ENCODE assay signal across 8 mouse cellular contexts in the genomic region with DNA sequence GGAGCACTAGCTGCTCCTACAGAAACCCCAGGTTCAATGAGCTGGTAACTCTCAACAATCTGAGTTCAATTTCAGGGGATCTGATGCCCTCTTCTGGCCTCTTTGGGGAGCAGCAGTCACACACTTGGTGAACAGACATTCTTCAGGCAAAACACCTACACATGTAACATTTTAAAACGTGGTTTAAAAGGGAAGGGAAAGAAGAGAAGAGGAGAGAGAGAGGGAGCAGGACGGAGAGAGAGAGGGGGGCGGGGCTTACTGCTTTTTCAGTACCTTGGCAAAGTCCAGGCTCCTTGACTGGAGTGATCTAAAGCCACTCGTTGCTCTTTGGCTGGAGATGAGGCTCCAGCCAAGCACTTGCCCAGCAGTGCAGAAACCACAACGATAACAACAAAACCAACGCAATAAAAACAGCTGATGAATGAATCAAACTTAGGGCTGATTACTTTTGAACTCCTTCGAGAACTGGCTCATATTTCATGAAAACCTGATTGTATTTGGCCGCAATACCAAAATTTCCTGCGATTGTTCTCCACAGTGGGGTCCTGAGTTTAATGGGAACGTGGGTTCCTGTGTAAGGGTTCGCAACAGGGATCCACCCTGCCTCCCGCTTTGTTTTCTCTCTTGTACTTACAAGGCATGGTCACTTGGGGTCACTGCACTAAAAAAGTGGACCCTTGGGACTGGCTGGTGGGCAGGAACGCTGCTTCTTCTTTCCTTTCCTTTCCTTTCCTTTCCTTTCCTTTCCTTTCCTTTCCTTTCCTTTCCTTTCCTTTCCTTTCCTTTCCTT. TPM values are rescaled to one million over a fixed set of nuclear protein-coding genes. Genes with fewer than 3 reads are reported as not detected.
DNase-seq lines count a peak whose midpoint lies in the region; ATAC-seq and TF ChIP-seq lines count a peak whose summit lies in the region.

No protein-coding gene starts in this region.

- no peaks in the 10 kb centered on the region for H3K4me1 ChIP-seq in forebrain, postnatal 0 days (ENCODE audit: insufficient read depth)
- no peaks in the 10 kb centered on the region for H3K4me1 ChIP-seq in forebrain, embryonic 16.5 days (replicated peaks; ENCODE audit: control insufficient read depth, insufficient read depth, low read length)
- H3K4me1 ChIP-seq in lung, postnatal 0 days (ENCODE audit: insufficient read depth, low read depth, low read length): no peaks in the 10 kb centered on the region; the same call in 1 of the 2 replicates
- H3K4me1 ChIP-seq in midbrain, embryonic 16.5 days (ENCODE audit: control insufficient read depth, insufficient read depth, low read length): no peaks in the 10 kb centered on the region

- 60% methylated on average over 13 of the region's 13 CpGs for WGBS in forebrain, postnatal 0 days
- WGBS in forebrain, embryonic 16.5 days: 62% methylated on average over 13 of the region's 13 CpGs
- WGBS in lung, postnatal 0 days: 43% methylated on average over 13 of the region's 13 CpGs
- WGBS in midbrain, embryonic 16.5 days: 67% methylated on average over 13 of the region's 13 CpGs

- no peak; the same call in 1 of the 2 replicates for TF ChIP-seq EP300 in lung, postnatal 0 days (IDR thresholded peaks at IDR 0.05)

- no peaks in the 10 kb centered on the region for H3K9me3 ChIP-seq in forebrain, postnatal 0 days (ENCODE audit: low read length)
- H3K9me3 ChIP-seq in forebrain, embryonic 16.5 days (ENCODE audit: control insufficient read depth, low read length): no peaks in the 10 kb centered on the region
- H3K9me3 ChIP-seq in lung, postnatal 0 days (ENCODE audit: low read length): no peaks in the 10 kb centered on the region
- no peaks in the 10 kb centered on the region for H3K9me3 ChIP-seq in midbrain, embryonic 16.5 days (replicated peaks; ENCODE audit: control insufficient read depth, low read length, poor library complexity, severe bottlenecking)

- DNase-seq in forebrain, postnatal 0 days: no peak
- peak; percentile 76 for DNase-seq in R1 (ENCODE audit: low read depth, low spot score)
- peak; percentile 52 for DNase-seq in heart, postnatal 4 days
- peak; percentile 51 for DNase-seq in lung, postnatal 0 days (ENCODE audit: low spot score)
- no peak for DNase-seq in layer of hippocampus, adult 9-11 months
- no peak for DNase-seq in layer of hippocampus, adult 18-20 months (ENCODE audit: low spot score in 2 of 2)

- H3K4me3 ChIP-seq in forebrain, postnatal 0 days (ENCODE audit: low read depth, low read length): no peak overlapping the region
- H3K4me3 ChIP-seq in forebrain, embryonic 16.5 days (replicated peaks; ENCODE audit: low read length): no peak overlapping the region
- no peak overlapping the region for H3K4me3 ChIP-seq in lung, postnatal 0 days (ENCODE audit: low read depth, low read length)
- no peak overlapping the region for H3K4me3 ChIP-seq in midbrain, embryonic 16.5 days (ENCODE audit: low read depth, low read length)

- no peaks in the 10 kb centered on the region for H3K36me3 ChIP-seq in forebrain, postnatal 0 days (ENCODE audit: insufficient read depth)
- no peaks in the 10 kb centered on the region for H3K36me3 ChIP-seq in forebrain, embryonic 16.5 days (ENCODE audit: control insufficient read depth, insufficient read depth)
- H3K36me3 ChIP-seq in lung, postnatal 0 days (ENCODE audit: insufficient read depth, low read length): no peaks in the 10 kb centered on the region
- no peaks in the 10 kb centered on the region for H3K36me3 ChIP-seq in midbrain, embryonic 16.5 days (ENCODE audit: control insufficient read depth, insufficient read depth, low read length)

- H3K27me3 ChIP-seq in forebrain, postnatal 0 days (ENCODE audit: insufficient read depth, low read length): no peaks in the 10 kb centered on the region
- H3K27me3 ChIP-seq in forebrain, embryonic 16.5 days (replicated peaks; ENCODE audit: control insufficient read depth, insufficient read depth, low read length): no peaks in the 10 kb centered on the region
- no peaks in the 10 kb centered on the region for H3K27me3 ChIP-seq in lung, postnatal 0 days (replicated peaks; ENCODE audit: insufficient read depth, low read length)
- peaks cover 9% of the 10 kb centered on the region; the same call in 1 of the 2 replicates for H3K27me3 ChIP-seq in midbrain, embryonic 16.5 days (ENCODE audit: control insufficient read depth, insufficient read depth, low read depth, low read length)

- H3K9ac ChIP-seq in forebrain, postnatal 0 days: no peak overlapping the region
- no peak overlapping the region for H3K9ac ChIP-seq in forebrain, embryonic 16.5 days (replicated peaks; ENCODE audit: low read depth, low read length)
- H3K9ac ChIP-seq in lung, postnatal 0 days (replicated peaks; ENCODE audit: low read depth): no peak overlapping the region
- no peak overlapping the region for H3K9ac ChIP-seq in midbrain, embryonic 16.5 days (ENCODE audit: low read depth, low read length)

- H3K4me2 ChIP-seq in forebrain, postnatal 0 days (ENCODE audit: low read depth): no peak overlapping the region
- no peak overlapping the region for H3K4me2 ChIP-seq in forebrain, embryonic 16.5 days (ENCODE audit: low read length)
- H3K4me2 ChIP-seq in lung, postnatal 0 days (replicated peaks; ENCODE audit: low read depth, low read length): 0 out of 2 replicates have a peak overlapping the region, but pooled peaks have one; percentile 3
- no peak overlapping the region for H3K4me2 ChIP-seq in midbrain, embryonic 16.5 days (ENCODE audit: low read length)

- peak; percentile 55 for TF ChIP-seq CTCF in forebrain, postnatal 0 days (IDR thresholded peaks at IDR 0.05; ENCODE audit: low read depth)
- TF ChIP-seq CTCF in lung, postnatal 0 days (IDR thresholded peaks at IDR 0.05): peak; percentile 72

- ATAC-seq in forebrain, postnatal 0 days: no peak
- no peak for ATAC-seq in forebrain, embryonic 16.5 days
- peak; percentile 55 for ATAC-seq in lung, postnatal 0 days
- no peak for ATAC-seq in midbrain, embryonic 16.5 days

- H3K27ac ChIP-seq in forebrain, postnatal 0 days (ENCODE audit: low read depth, low read length): no peak overlapping the region
- H3K27ac ChIP-seq in forebrain, embryonic 16.5 days (ENCODE audit: low read length): no peak overlapping the region
- no peak overlapping the region for H3K27ac ChIP-seq in lung, postnatal 0 days (ENCODE audit: low read length)
- no peak overlapping the region for H3K27ac ChIP-seq in midbrain, embryonic 16.5 days (ENCODE audit: low read length)

RNA-seq across cellular contexts. Expression of gene Exoc6, which starts 6.5 kb away (rescaled TPM):
- 42.9 and 47.5 TPM in 2 replicates for total RNA-seq in forebrain, postnatal 0 days (2014; rRNA removed)
- 30.6 and 34.3 TPM in 2 replicates for polyA plus RNA-seq in forebrain, postnatal 0 days (2015; fragmentation: Nextera tagmentation; extraction: Ambion mirVana)
- 28.3 and 30.1 TPM in 2 replicates for polyA plus RNA-seq in forebrain, embryonic 16.5 days (2015; fragmentation: Nextera tagmentation; extraction: Ambion mirVana)
- total RNA-seq in heart, postnatal 4 days (2021): 10 to 100 TPM; 27.6 to 28.3 TPM
- 11.3 and 11.9 TPM in 2 replicates for polyA plus RNA-seq in lung, postnatal 0 days (2015; fragmentation: Nextera tagmentation; extraction: Ambion mirVana)
- 26.0 and 27.8 TPM in 2 replicates for polyA plus RNA-seq in midbrain, embryonic 16.5 days (2015; fragmentation: Nextera tagmentation; extraction: Ambion mirVana)
- total RNA-seq in layer of hippocampus, adult 18-20 months (2021): 10 to 100 TPM; 50.2 to 51.3 TPM

Comparison
In these comparisons a context has a peak if more than half of its experiments do, and no peak if none do; other contexts are left out.
1. DNase-seq: peak in R1 (single experiment), heart, postnatal 4 days (single experiment) and lung, postnatal 0 days (single experiment); none in forebrain, postnatal 0 days (single experiment), layer of hippocampus, adult 9-11 months (single experiment) and layer of hippocampus, adult 18-20 months (0 of 2).